Mouse (Mus musculus): ENCODE measurements at regions not wholly inside any gene's neighbourhood (a gene's known extent, or its start where the extent isn't known, plus 50 kb on each side); places are given as distances from the start of the nearest gene placed in this dataset.

DNA sequence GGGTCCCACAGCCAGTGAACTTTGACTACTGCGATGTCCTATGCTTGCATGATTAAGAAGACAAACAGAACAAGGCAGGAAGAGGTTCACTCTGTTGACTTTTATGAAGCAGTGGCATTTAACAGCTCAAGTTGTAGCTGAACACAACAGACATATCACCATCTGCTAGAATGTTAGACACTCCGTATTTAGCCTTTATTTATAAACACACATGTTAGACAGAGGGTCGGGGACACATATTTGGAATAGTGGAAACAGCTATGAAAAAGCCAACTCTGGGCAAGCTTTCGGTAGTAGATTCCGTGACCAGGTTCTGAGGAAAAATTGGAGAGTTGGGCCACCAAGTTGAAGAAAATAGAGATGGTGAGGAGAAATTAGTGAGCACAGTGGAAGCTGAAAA lies 775.6 kb upstream of the Fam98a start:
- no peak for DNase-seq (ENCODE audit: low spot score)

DNA sequence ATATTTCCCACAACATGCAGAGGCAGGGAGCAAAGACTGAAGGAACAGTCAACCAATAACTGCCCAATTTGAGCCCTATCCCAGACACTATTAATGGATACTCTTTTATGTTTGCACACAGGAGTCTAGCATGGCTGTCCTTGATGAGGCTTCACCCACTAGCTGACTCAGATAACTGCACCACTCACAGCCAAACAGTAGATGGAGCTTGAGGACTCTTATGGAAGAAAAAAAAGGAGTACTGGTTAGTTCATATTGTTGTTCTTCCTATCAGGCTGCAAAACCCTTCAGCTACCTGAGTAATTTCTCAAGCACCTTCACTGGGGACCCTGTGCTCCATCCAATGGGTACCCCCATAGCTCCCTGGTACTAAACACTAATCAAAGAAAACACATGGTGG lies 742.9 kb upstream of the Fam98a start:
- DNase-seq (ENCODE audit: low spot score) = peak; percentile 49

Measured in retina, embryonic 14.5 days (tissue).